Mouse (Mus musculus): ENCODE measurements around the gene Nos1ap. TPM values are rescaled to one million over a fixed set of nuclear protein-coding genes. Genes with fewer than 3 reads are reported as not detected.

Gene Nos1ap
- total and polyA plus RNA-seq, 2 experiments from 2014 or later: 18.4 to 24.0 TPM

DNA sequence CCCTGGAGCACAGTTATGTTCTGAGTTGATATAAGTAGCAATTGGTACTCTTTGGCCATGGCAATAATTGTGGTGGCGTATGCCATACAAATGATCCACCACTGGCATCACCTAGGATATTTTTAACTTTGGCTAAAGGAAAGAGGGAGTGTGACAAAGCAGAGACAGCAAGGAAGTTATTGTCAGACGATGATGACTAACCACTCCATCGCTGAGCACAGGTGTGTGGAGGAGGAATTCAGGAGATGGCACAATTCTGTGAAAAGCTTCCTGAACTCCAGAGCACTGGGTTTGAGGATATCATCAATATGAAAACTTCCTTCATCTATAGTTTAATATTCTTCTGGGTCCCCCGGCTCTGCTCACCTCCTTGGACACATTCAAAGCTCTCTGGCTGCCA lies 31.7 kb downstream of the Nos1ap start:
- no peak overlapping the region for H3K4me3 ChIP-seq (ENCODE audit: low read depth, low read length)
- no peaks in the 10 kb centered on the region for H3K4me1 ChIP-seq (ENCODE audit: insufficient read depth, low read length)
- H3K9ac ChIP-seq (replicated peaks; ENCODE audit: low read length, poor library complexity, severe bottlenecking): no peak overlapping the region
- no peak overlapping the region for H3K4me2 ChIP-seq (ENCODE audit: low read depth, low read length, poor library complexity, severe bottlenecking)
- ATAC-seq (ENCODE audit: low FRiP score): no peak
- H3K27me3 ChIP-seq (ENCODE audit: insufficient read depth, low read length): no peaks in the 10 kb centered on the region
- H3K36me3 ChIP-seq (ENCODE audit: insufficient read depth, low read length): no peaks in the 10 kb centered on the region
- DNase-seq (ENCODE audit: low spot score): no peak
- TF ChIP-seq CTCF (IDR thresholded peaks at IDR 0.05): no peak
- H3K27ac ChIP-seq (ENCODE audit: low read depth, low read length): no peak overlapping the region
- no peaks in the 10 kb centered on the region for H3K9me3 ChIP-seq (ENCODE audit: low read length)
- 94% methylated on average over 4 of the region's 4 CpGs for WGBS

DNA sequence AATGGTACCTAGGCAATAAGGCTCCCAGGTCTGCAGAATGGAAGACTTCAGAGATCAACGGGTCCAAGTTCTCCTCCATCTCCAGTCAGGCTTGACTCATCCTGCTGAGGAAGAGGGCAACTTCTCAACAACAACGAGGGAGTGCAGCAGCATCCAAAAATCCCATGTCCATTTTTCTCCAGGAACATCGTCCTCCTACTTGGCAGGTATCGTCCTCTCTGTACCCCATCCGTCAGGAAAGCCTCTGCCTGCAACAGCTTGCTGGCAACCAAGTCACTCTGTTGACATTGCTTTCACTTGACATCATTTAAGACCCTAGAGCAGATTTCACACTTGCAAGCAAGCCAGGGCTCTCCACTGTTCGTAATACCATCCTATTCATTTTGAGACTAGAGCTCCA lies 33.0 kb downstream of the Nos1ap start:
- Histone ChIP-seq H3K9ac (replicated peaks; ENCODE audit: low read length, poor library complexity, severe bottlenecking) (no peak overlapping the region), H3K4me2 (ENCODE audit: low read depth, low read length, poor library complexity, severe bottlenecking) (no peak overlapping the region), H3K4me1 (ENCODE audit: insufficient read depth, low read length) (no peaks in the 10 kb centered on the region), H3K27me3 (ENCODE audit: insufficient read depth, low read length) (no peaks in the 10 kb centered on the region), H3K9me3 (ENCODE audit: low read length) (peaks cover 4% of the 10 kb centered on the region; the same call in 1 of the 2 replicates), H3K36me3 (ENCODE audit: insufficient read depth, low read length) (no peaks in the 10 kb centered on the region), H3K4me3 (ENCODE audit: low read depth, low read length) (no peak overlapping the region), H3K27ac (ENCODE audit: low read depth, low read length) (no peak overlapping the region)
- DNase-seq (ENCODE audit: low spot score): no peak
- no peak for ATAC-seq (ENCODE audit: low FRiP score)
- WGBS: 92% methylated on average over 6 of the region's 6 CpGs
- TF ChIP-seq CTCF (IDR thresholded peaks at IDR 0.05): no peak

- Histone ChIP-seq H3K9ac (replicated peaks; ENCODE audit: low read length, poor library complexity, severe bottlenecking) (no peak overlapping the region), H3K4me2 (ENCODE audit: low read depth, low read length, poor library complexity, severe bottlenecking) (no peak overlapping the region), H3K36me3 (ENCODE audit: insufficient read depth, low read length) (no peaks in the 10 kb centered on the region), H3K4me1 (ENCODE audit: insufficient read depth, low read length) (peaks cover 4% of the 10 kb centered on the region; the same call in 1 of the 2 replicates), H3K27me3 (ENCODE audit: insufficient read depth, low read length) (no peaks in the 10 kb centered on the region), H3K4me3 (ENCODE audit: low read depth, low read length) (no peak overlapping the region), H3K9me3 (ENCODE audit: low read length) (peaks cover 4% of the 10 kb centered on the region; the same call in 1 of the 2 replicates), H3K27ac (ENCODE audit: low read depth, low read length) (no peak overlapping the region)
- WGBS: 71% methylated on average over 3 of the region's 3 CpGs
- ATAC-seq (ENCODE audit: low FRiP score) (no peak), DNase-seq (ENCODE audit: low spot score) (peak; percentile 33)
- no peak for TF ChIP-seq CTCF (IDR thresholded peaks at IDR 0.05)
These were observed 34.7 kb downstream of the Nos1ap start for GRCm38 (mm10) chr1:170554939-170555293.

- Histone ChIP-seq H3K36me3 (ENCODE audit: insufficient read depth, low read length) (no peaks in the 10 kb centered on the region), H3K9ac (replicated peaks; ENCODE audit: low read length, poor library complexity, severe bottlenecking) (no peak overlapping the region), H3K4me1 (ENCODE audit: insufficient read depth, low read length) (peaks cover 4% of the 10 kb centered on the region; the same call in 1 of the 2 replicates), H3K27me3 (ENCODE audit: insufficient read depth, low read length) (no peaks in the 10 kb centered on the region), H3K9me3 (ENCODE audit: low read length) (peaks cover 4% of the 10 kb centered on the region; the same call in 1 of the 2 replicates), H3K27ac (ENCODE audit: low read depth, low read length) (no peak overlapping the region), H3K4me2 (ENCODE audit: low read depth, low read length, poor library complexity, severe bottlenecking) (no peak overlapping the region), H3K4me3 (ENCODE audit: low read depth, low read length) (no peak overlapping the region)
- 96% methylated on average over 4 of the region's 4 CpGs for WGBS
- no peak for TF ChIP-seq CTCF (IDR thresholded peaks at IDR 0.05)
- DNase-seq (ENCODE audit: low spot score) (no peak), ATAC-seq (ENCODE audit: low FRiP score) (no peak)
These were observed 35.3 kb downstream of the Nos1ap start for GRCm38 (mm10) chr1:170554235-170554938.

- Histone ChIP-seq H3K27me3 (ENCODE audit: insufficient read depth, low read length) (no peaks in the 10 kb centered on the region), H3K27ac (ENCODE audit: low read depth, low read length) (no peak overlapping the region), H3K36me3 (ENCODE audit: insufficient read depth, low read length) (no peaks in the 10 kb centered on the region), H3K4me3 (ENCODE audit: low read depth, low read length) (no peak overlapping the region), H3K4me2 (ENCODE audit: low read depth, low read length, poor library complexity, severe bottlenecking) (no peak overlapping the region), H3K9me3 (ENCODE audit: low read length) (peaks cover 4% of the 10 kb centered on the region; the same call in 1 of the 2 replicates), H3K9ac (replicated peaks; ENCODE audit: low read length, poor library complexity, severe bottlenecking) (no peak overlapping the region), H3K4me1 (ENCODE audit: insufficient read depth, low read length) (peaks cover 4% of the 10 kb centered on the region; the same call in 1 of the 2 replicates)
- no peak for TF ChIP-seq CTCF (IDR thresholded peaks at IDR 0.05)
- DNase-seq (ENCODE audit: low spot score): no peak
- ATAC-seq (ENCODE audit: low FRiP score): no peak
- 60% methylated on average over 8 of the region's 8 CpGs for WGBS
These were observed 38.8 kb downstream of the Nos1ap start for GRCm38 (mm10) chr1:170550649-170551440.

GRCm38 (mm10) chr1:170549059-170549458 lies 40.6 kb downstream of the Nos1ap start:
- peak; percentile 92 for DNase-seq (ENCODE audit: low spot score)
- 34% methylated on average over 9 of the region's 9 CpGs for WGBS
- TF ChIP-seq CTCF (IDR thresholded peaks at IDR 0.05): no peak
- H3K4me2 ChIP-seq (ENCODE audit: low read depth, low read length, poor library complexity, severe bottlenecking): no peak overlapping the region
- H3K27ac ChIP-seq (ENCODE audit: low read depth, low read length): no peak overlapping the region
- H3K9me3 ChIP-seq (ENCODE audit: low read length): peaks cover 4% of the 10 kb centered on the region; the same call in 1 of the 2 replicates
- no peak overlapping the region for H3K9ac ChIP-seq (replicated peaks; ENCODE audit: low read length, poor library complexity, severe bottlenecking)
- H3K36me3 ChIP-seq (ENCODE audit: insufficient read depth, low read length): no peaks in the 10 kb centered on the region
- H3K27me3 ChIP-seq (ENCODE audit: insufficient read depth, low read length): no peaks in the 10 kb centered on the region
- no peak overlapping the region for H3K4me3 ChIP-seq (ENCODE audit: low read depth, low read length)
- ATAC-seq (ENCODE audit: low FRiP score): peak; percentile 25; the same call in 1 of the 2 replicates
- peaks cover 4% of the 10 kb centered on the region; the same call in 1 of the 2 replicates for H3K4me1 ChIP-seq (ENCODE audit: insufficient read depth, low read length)
